Mouse (Mus musculus) heart, adult 2 months (tissue): ENCODE measurements around the gene Dusp23.

Source experiments
- CTCF ChIP-seq: fragments of 200-600 bp; IDR thresholded peaks from 2 replicates; pipeline ENCODE4 v1.8.1; 2022; ENCODE audit warnings: antibody characterized with exemption, mild to moderate bottlenecking, moderate library complexity
- EP300 ChIP-seq: fragments of 200-500 bp; IDR thresholded peaks from 2 replicates; pipeline ENCODE4 v1.6.1; 2011; ENCODE audit warnings: low read depth, low read length, control low read depth; ENCODE audit not compliant: insufficient read depth

DNA sequence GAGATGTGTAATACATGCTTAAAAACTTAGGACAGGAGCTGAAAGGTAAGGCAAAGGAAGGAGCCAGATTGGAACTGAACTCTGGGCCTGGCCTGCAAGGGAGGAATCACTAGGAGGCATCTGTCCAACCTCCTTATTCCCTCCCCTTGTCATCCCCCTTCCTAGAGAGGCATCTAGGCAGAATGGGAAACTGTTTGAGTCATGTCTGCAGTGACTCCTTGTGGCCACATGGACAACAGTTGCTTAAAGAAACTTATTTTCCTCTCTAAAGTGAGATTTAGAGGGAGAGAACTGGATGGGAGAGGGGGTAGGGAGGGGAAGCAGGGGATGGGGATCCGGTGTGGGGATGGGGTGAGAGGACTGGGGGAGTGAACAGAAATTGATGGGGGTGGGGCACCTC lies 20.0 kb downstream of the Dusp23 start:
- TF ChIP-seq CTCF (peak; percentile 54), EP300 (no peak)
